Mouse (Mus musculus) layer of hippocampus, postnatal 10 days (tissue): ENCODE measurements around the gene Olfr1396. TPM values are rescaled to one million over a fixed set of nuclear protein-coding genes. Genes with fewer than 3 reads are reported as not detected.

Source experiments
- total RNA-seq, 2 experiments: library from RNA; stranded (reverse); gene quantifications; 2 replicates each; pipeline ENCODE4 v1.2.3; 2021

Gene Olfr1396
- total RNA-seq, 2 experiments from 2014 or later = not detected

Other genes with a start within 250 kb of the Olfr1396 start
- 1 to 10 TPM; 3.3 TPM for gene Irgm1, start 243.2 kb downstream of the Olfr1396 start, total RNA-seq
- gene Gm5431, start 212.7 kb downstream of the Olfr1396 start, total RNA-seq = under 1 TPM; 0.33 to 0.39 TPM
- 1 to 10 TPM in 1 of 2 experiments, under 1 TPM in 1; 0.54 to 1.2 TPM for gene Psme2b, start 168.7 kb downstream of the Olfr1396 start, total RNA-seq
- gene Olfr56, start 136.0 kb downstream of the Olfr1396 start, total RNA-seq = not detected
- 1 to 10 TPM in 1 of 2 experiments, under 1 TPM in 1; 0.47 to 1.2 TPM for gene 9930111J21Rik1, start 135.5 kb downstream of the Olfr1396 start, total RNA-seq
- not detected for gene Gm12185, start 122.6 kb downstream of the Olfr1396 start, total RNA-seq
- gene Tgtp1, start 120.7 kb downstream of the Olfr1396 start, total RNA-seq = not detected
- gene 9930111J21Rik2, start 63.6 kb downstream of the Olfr1396 start, total RNA-seq = 1 to 10 TPM in 1 of 2 experiments, under 1 TPM in 1; 0.71 to 1.0 TPM
- gene Tgtp2, start 50.7 kb downstream of the Olfr1396 start, total RNA-seq = under 1 TPM in 1 of 2 experiments, not detected in 1; 0.11 TPM
- gene Ifi47, start 38.3 kb downstream of the Olfr1396 start, total RNA-seq = under 1 TPM; 0.21 to 0.62 TPM
- not detected for gene Olfr1395, start 27.4 kb upstream of the Olfr1396 start, total RNA-seq
- not detected for gene Olfr1394, start 39.5 kb upstream of the Olfr1396 start, total RNA-seq
- gene Btnl9, start 72.3 kb upstream of the Olfr1396 start, total RNA-seq = under 1 TPM; 0.30 to 0.40 TPM
- 10 to 100 TPM; 33.9 to 36.4 TPM for gene Zfp62, start 88.4 kb upstream of the Olfr1396 start, total RNA-seq
- 10 to 100 TPM; 43.9 to 50.2 TPM for gene Mgat1, start 129.3 kb upstream of the Olfr1396 start, total RNA-seq
- gene Olfr1393, start 163.4 kb upstream of the Olfr1396 start, total RNA-seq = not detected
- under 1 TPM; 0.11 to 0.14 TPM for gene Olfr1392, start 170.4 kb upstream of the Olfr1396 start, total RNA-seq
- gene Olfr10, start 189.9 kb upstream of the Olfr1396 start, total RNA-seq = under 1 TPM in 1 of 2 experiments, not detected in 1; 0.25 TPM
- gene Olfr1391, start 207.9 kb upstream of the Olfr1396 start, total RNA-seq = not detected
- gene Olfr1390, start 220.3 kb upstream of the Olfr1396 start, total RNA-seq = not detected